Mouse (Mus musculus) kidney, postnatal 14 days (tissue): ENCODE data around the gene Mid1.
"Not testable (repeated sequence)": the region's sequence is repeated elsewhere in the genome, so short reads cannot be mapped to it uniquely, and the experiment has no call there.

Experiments used
- DNase-seq: peaks from one replicate; pipeline ENCODE4 v3.0.0; 2022; ENCODE audit warnings: mixed read lengths

The Mid1 gene

GRCm38 (mm10) chrX:169988571-169989218, 303.7 kb downstream of the Mid1 start:
- peak; percentile 54 for DNase-seq

DNA sequence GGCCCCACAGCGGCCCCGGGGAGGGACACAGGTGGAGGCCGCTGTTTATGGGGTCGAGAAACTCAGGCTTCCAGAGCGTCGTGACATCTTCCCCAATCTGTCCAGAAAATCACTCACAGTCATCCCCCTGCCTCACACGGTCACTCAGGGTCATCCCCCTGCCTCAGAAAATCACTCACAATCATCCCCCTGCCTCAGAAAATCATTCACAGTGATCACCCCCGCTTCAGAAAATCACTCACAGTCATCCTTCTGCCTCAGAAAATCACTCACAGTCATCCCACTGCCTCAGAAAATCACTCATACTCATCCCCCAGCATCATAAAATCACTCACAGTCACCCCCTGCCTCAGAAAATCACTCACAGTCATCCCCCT, 304.2 kb downstream of the Mid1 start:
- DNase-seq: not testable (repeated sequence)

DNA sequence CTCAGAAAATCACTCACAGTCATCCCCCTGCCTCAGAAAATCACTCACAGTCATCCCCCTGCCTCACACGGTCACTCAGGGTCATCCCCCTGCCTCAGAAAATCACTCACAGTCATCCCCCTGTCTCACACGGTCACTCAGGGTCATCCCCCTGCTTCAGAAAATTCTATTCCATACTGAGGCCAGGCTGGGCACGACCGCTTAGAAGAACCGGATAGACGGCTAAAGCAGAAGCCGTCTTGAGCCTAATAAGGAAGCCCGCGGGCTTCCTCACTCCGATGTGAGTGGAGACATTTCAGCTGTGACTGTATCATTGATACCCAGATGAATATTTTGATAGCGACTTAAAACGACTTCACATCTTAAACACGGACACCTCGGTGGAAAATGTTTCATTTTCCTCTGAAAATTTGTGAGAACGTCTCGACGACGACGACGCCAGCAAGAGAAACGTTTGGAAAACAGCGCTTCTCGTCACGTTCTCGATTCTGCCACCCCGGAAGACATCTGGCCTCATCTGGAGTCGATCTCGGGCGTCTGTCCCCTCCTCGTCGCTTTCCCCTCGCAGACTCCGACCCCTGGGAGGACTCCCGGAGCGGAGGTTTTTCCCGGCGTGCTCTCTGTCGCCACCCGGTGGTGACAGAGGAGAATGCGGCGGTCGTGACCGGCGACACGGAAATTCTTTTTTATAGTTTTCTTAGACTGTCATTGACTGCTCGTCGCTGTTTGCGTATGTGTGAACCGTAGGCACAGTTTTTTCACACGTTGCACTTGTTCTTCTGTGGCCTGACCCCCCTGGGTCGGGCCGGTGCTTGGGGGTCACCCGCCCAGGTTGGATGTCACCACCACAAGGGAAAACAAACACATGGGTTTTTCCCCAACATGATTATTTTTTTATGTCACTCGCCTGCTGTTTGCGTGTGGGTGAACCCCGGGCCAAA, 305.0 kb downstream of the Mid1 start:
- DNase-seq: peak; percentile 82

- peak; percentile 100 for DNase-seq
Measured at GRCm38 (mm10) chrX:169991128-169991873, 306.3 kb downstream of the Mid1 start.

DNA sequence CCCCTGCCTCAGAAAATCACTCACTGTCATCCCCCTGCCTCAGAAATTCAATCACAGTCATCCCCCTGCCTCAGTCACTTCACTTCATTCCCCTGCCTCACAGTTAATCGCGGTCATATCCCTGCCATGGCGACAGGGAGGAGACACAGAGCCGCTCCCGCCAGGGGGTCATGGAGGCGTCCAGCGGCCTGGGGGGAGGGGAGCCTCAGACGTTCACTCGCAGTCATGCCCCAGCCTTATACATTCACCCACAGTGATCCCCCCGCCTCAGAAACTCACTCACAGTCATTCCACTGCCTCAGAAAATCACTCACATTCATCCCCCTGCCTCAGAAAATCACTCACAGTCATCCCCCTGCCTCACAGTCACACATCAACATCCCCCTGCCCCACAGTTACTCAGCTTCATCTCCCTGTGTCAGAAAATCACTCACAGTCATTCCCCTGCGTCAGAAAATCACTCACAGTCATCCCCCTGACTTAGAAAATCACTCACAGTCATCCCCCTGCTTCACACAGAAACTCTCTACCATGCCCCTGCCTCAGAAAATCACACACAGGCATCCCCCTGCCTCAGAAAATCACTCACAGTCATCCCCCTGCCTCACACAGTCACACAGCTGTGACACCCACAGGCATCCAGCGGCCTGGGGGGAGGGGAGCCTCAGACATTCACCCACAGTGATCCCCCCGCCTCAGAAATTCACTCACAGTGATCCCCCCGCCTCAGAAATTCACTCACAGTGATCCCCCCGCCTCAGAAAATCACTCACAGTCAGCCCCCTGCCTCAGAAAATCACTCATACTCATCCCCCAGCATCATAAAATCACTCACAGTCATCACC, 307.3 kb downstream of the Mid1 start:
- not testable (repeated sequence) for DNase-seq

DNA sequence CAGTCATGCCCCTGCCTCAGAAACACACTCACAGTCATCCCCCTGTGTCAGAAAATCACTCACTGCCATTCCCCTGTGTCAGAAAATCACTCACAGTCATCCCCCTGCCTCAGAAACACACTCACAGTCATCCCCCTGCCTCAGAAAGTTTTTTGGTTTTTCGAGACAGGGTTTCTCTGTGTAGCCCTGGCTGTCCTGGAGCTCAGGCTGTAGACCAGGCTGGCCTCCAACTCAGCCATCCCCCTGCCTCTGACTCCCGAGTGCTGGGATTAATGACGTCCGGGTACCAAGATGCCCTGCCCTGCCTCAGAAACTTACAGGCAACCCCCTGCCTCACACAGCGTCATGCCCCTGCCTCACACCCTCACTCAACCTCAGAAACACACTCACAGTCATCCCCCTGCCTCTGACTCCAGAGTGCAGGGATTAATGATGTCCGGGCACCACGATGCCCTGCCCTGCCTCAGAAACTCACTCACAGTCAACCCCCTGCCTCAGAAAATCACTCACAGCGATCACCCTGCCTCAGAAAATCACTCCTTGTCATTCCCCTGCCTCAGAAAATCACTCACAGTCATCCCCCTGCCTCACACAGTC, 308.1 kb downstream of the Mid1 start:
- not testable (repeated sequence) for DNase-seq

- not testable (repeated sequence) for DNase-seq
Measured at GRCm38 (mm10) chrX:169994011-169994865, 309.2 kb downstream of the Mid1 start.

- not testable (repeated sequence) for DNase-seq
Measured at GRCm38 (mm10) chrX:169994866-169995711, 310.1 kb downstream of the Mid1 start.

- not testable (repeated sequence) for DNase-seq
Measured at GRCm38 (mm10) chrX:169995909-169996521, 311.0 kb downstream of the Mid1 start.

GRCm38 (mm10) chrX:169996926-169997325, 311.9 kb downstream of the Mid1 start:
- DNase-seq: peak; percentile 85

GRCm38 (mm10) chrX:169997456-169997853, 312.5 kb downstream of the Mid1 start:
- DNase-seq: not testable (repeated sequence)

DNA sequence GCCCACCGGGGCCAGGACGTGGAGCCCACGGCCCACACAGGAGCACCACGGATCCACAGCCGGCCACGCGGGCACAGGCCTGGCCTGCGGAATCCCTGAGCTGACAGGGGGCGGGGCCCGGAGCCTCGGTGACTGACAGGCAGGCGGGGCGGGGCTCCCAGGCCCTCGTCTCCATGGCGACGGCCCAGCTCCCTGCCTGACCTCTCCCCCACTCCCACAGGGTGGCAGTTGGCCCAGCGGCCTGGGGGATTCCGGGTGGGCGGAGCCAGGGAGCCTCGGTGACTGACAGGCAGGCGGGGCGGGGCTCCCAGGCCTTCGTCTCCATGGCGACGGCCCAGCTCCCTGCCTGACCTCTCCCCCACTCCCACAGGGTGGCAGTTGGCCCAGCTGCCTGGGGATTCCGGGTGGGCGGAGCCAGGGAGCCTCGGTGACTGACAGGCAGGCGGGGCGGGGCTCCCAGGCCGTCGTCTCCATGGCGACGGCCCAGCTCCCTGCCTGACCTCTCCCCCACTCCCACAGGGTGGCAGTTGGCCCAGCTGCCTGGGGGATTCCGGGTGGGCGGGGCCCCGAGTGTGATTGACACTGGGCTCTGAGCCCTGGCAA, 313.0 kb downstream of the Mid1 start:
- DNase-seq: peak; percentile 100

GRCm38 (mm10) chrX:169998559-169999219, 313.7 kb downstream of the Mid1 start:
- DNase-seq: not testable (repeated sequence)

DNA sequence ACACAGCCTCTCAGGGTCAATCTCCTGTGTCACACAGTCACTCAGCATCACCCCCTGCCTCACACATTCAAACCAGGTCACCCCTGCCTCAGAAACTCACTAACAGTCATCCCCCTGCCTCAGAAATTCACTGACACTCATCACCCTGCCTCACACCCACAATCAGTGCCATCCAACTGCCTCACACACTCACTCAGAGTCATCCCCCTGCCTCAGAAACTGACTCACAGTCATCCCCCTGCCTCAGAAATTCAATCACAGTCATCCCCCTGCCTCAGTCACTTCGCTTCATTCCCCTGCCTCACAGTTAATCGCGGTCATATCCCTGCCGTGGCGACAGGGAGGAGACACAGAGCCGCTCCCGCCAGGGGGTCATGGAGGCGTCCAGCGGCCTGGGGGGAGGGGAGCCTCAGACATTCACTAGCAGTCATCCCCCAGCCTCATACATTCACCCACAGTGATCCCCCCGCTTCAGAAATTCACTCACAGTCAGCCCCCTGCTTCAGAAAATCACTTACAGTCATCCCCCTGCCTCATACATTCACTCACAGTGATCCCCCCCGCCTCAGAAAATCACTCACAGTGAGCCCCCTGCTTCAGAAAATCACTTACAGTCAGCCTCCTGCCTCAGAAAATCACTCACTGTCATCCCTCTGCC, 314.4 kb downstream of the Mid1 start:
- not testable (repeated sequence) for DNase-seq

GRCm38 (mm10) chrX:169999912-170000641, 315.1 kb downstream of the Mid1 start:
- DNase-seq: not testable (repeated sequence)

DNA sequence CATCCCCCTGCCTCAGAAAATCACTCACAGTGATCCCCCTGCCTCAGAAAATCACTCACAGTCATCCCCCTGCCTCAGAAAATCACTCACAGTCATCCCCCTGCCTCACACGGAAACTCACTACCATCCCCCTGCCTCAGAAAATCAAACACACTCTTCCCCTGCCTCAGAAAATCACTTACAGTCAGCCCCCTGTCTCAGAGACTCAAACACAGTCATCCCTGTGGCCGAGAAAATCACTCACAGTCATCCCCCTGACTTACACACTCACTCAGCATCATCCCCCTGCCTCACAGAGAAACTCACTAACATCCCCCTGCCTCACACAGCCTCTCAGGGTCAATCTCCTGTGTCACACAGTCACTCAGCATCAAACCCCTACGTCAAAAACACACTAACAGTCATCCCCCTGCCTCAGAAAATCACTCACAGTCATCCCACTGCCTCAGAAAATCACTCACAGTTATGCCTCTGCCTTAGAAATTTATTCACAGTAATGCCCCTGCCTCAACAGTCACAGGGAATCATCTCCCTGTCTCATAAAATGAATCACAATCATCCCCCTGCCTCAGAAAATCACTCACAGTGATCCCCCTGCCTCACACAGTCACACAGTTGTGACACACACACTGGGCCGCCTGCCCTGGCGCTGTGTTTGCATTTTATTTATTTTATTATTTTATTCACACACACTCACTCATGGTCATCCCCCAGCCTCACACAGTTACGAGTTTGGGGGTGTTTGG, 315.8 kb downstream of the Mid1 start:
- not testable (repeated sequence) for DNase-seq
